Mouse (Mus musculus) brown adipose tissue, adult 24 weeks (tissue): ENCODE measurements around the gene Farsa. TPM values are rescaled to one million over a fixed set of nuclear protein-coding genes. Genes with fewer than 3 reads are reported as not detected.
"Not testable (repeated sequence)": the region's sequence is repeated elsewhere in the genome, so short reads cannot be mapped to it uniquely, and the experiment has no call there.

ENCODE experiments used
- H3K27ac ChIP-seq: fragments of 200-500 bp; replicated peaks from 2 replicates; pipeline ENCODE4 v1.5.1; 2012; ENCODE audit warnings: low read depth, mild to moderate bottlenecking, low read length
- H3K4me1 ChIP-seq: fragments of 200-500 bp; 2 replicates; pipeline ENCODE4 v1.6.1; 2012; ENCODE audit warnings: low read length, mixed read lengths; ENCODE audit not compliant: control insufficient read depth, insufficient read depth, insufficient read length
- H3K4me3 ChIP-seq: fragments of 200-500 bp; 2 replicates; pipeline ENCODE4 v1.5.1; 2012; ENCODE audit warnings: low read depth, mild to moderate bottlenecking, low read length, moderate library complexity; ENCODE audit not compliant: insufficient read depth
- polyA plus RNA-seq: library from polyadenylated mRNA; stranded (reverse); fragments of >200 nt; gene quantifications from 2 replicates; pipeline ENCODE4 v1.2.4, GENCODE M21; 2012; ENCODE audit not compliant: missing spikeins, insufficient read depth, insufficient read length

Farsa gene
- 11.3 and 14.4 TPM in 2 replicates for polyA plus RNA-seq

- H3K4me3 ChIP-seq, result peak within 1 kb of the TSS; percentile 96
- H3K4me1 ChIP-seq, result peaks cover 2% of the 10 kb centered on the region
- H3K27ac ChIP-seq, result peak within 1 kb of the TSS; percentile 82
Observed at GRCm38 (mm10) chr8:84856864-84857441, at the start of gene Farsa. TSS of gene Farsa (plus strand) at chr8:84856989.

DNA sequence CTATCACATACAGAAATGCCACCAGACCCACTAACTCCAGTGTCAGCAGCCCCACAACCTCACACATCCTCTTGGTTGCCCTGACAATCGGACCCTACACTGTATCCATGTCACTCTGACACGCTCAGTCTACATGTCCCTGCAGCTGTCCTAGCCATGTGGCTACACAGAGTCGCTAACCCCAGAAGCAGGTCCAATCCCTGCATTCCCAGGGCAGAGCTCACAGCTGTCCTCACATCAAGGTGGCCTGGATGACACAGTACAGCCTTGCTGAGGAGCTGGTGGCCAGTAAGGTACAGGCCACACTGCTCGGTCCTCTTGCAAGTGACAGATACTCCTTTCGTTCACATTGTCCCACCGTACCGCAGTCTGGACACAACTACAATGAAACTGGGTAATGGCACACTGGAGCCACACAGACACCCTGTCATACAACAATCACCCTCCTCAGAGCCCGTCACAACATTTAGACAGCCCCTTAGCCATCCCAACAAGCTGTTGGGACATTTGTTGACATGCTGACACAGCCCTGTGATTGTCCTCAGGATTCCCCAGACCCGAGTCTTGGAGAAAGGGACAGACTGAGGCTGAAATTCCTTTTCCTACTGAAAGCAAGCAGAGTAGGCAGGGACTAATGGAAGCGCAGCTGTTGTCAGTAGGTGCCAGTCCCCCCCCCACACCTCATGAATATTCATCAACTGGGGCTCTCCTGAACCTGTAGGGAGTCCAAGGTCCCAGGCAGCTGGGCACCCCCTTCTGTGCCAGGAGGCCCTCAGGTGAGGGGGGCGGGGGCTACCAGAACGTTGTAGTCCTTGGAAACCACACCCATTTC lies 47.5 kb upstream of the Farsa start:
- Histone ChIP-seq H3K27ac (no peak overlapping the region), H3K4me3 (no peak overlapping the region), H3K4me1 (no peaks in the 10 kb centered on the region)

- H3K27ac ChIP-seq, result no peak overlapping the region
- no peaks in the 10 kb centered on the region for H3K4me1 ChIP-seq
- no peak overlapping the region for H3K4me3 ChIP-seq
Observed at GRCm38 (mm10) chr8:84809941-84810280, 46.9 kb upstream of the Farsa start.

DNA sequence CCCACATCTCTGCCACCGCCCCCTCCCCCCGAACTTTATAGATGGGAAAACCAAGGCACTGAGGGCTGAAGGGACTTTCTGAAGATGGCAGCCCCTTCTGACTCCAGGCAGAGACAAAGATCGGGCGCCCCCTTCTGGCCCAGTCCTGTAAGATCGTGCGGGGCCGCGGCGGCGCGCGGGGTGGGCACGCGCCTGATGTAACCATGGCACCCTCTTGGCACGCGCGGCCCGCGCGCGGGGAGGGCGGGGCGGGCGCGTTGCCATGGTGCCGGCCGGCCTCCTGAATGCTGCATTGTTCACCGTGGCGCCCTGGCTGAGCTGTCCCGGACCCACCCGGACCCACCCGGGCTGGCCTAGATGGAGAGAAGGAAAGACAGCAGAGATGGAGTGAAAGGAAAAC lies 45.9 kb upstream of the Farsa start:
- H3K4me1 ChIP-seq, result 0 out of 2 replicates have a peak, but pooled peaks cover 3% of the 10 kb centered on the region
- no peak overlapping the region for H3K27ac ChIP-seq
- peak overlapping the region; percentile 24; the same call in 1 of the 2 replicates for H3K4me3 ChIP-seq

- H3K27ac ChIP-seq, result no peak overlapping the region
- H3K4me3 ChIP-seq, result no peak overlapping the region
- 0 out of 2 replicates have a peak, but pooled peaks cover 3% of the 10 kb centered on the region for H3K4me1 ChIP-seq
Observed at GRCm38 (mm10) chr8:84811303-84811702, 45.5 kb upstream of the Farsa start.

- H3K27ac ChIP-seq, result no peak overlapping the region
- H3K4me3 ChIP-seq, result no peak overlapping the region
- 0 out of 2 replicates have a peak, but pooled peaks cover 3% of the 10 kb centered on the region for H3K4me1 ChIP-seq
Observed at GRCm38 (mm10) chr8:84813059-84813458, 43.7 kb upstream of the Farsa start.

DNA sequence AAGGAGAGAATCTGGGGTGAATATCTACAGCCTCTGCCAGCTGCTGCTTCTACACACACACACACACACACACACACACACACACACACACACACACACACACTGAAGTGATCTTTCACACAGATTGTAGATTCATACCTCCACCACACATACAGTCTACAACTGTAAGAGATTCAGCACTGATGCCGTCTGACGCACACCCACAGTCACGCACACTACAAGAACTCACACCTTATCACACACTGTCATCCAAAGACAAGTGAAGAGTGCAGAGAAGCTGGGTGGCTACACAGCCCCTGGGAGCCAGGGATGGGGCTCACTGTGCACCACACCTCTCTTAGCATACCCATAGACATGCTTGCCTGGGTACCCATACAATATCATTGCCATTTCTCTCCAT lies 43.0 kb upstream of the Farsa start:
- no peak overlapping the region for H3K4me3 ChIP-seq
- H3K27ac ChIP-seq, result no peak overlapping the region
- 0 out of 2 replicates have a peak, but pooled peaks cover 3% of the 10 kb centered on the region for H3K4me1 ChIP-seq

GRCm38 (mm10) chr8:84814240-84814554 lies 42.6 kb upstream of the Farsa start:
- Histone ChIP-seq H3K27ac (no peak overlapping the region), H3K4me3 (no peak overlapping the region)

GRCm38 (mm10) chr8:84814555-84815441 lies 42.0 kb upstream of the Farsa start:
- H3K27ac ChIP-seq, result no peak overlapping the region
- 0 out of 2 replicates have a peak, but pooled peaks cover 3% of the 10 kb centered on the region for H3K4me1 ChIP-seq
- no peak overlapping the region for H3K4me3 ChIP-seq

More at GRCm38 (mm10) chr8:84814240-84814554, 42.6 kb upstream of the Farsa start:
- H3K4me1 ChIP-seq, result 0 out of 2 replicates have a peak, but pooled peaks cover 3% of the 10 kb centered on the region

- Histone ChIP-seq H3K4me3 (no peak overlapping the region), H3K27ac (no peak overlapping the region), H3K4me1 (0 out of 2 replicates have a peak, but pooled peaks cover 3% of the 10 kb centered on the region)
Observed at GRCm38 (mm10) chr8:84815547-84815946, 41.2 kb upstream of the Farsa start.

- H3K27ac ChIP-seq, result no peak overlapping the region
- no peak overlapping the region for H3K4me3 ChIP-seq
- H3K4me1 ChIP-seq, result 0 out of 2 replicates have a peak, but pooled peaks cover 3% of the 10 kb centered on the region
Observed at GRCm38 (mm10) chr8:84816117-84816516, 40.7 kb upstream of the Farsa start.

DNA sequence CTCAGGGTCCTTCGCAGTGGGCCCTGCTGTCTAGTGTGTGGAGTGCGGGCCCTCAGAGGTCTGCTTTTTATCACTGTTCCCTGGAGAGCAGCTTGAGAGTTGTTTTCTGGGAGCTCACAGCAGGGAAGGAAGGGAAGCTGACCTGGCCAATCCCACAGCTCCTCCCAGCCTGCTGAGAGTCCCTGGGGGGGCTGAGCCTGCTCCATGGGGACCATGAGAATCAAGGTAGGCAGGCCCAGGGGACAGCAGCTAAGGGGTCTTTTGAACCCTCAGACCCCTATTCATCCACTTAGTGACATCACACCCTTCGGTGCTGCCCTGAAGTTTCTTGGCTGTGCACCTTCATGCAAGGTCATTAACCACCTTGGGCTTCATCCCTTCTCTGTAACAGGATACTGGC lies 34.1 kb upstream of the Farsa start, which contains the start of gene Dand5:
Gene Dand5 (minus strand): TSS at position 101 of the 400 bp plus-strand sequence.
- H3K27ac ChIP-seq, result no peak within 1 kb of the TSS
- no peak within 1 kb of the TSS for H3K4me3 ChIP-seq
- no peaks in the 10 kb centered on the region for H3K4me1 ChIP-seq

- Histone ChIP-seq H3K4me3 (no peak overlapping the region), H3K4me1 (no peaks in the 10 kb centered on the region), H3K27ac (no peak overlapping the region)
Observed at GRCm38 (mm10) chr8:84823653-84824052, 33.1 kb upstream of the Farsa start.

DNA sequence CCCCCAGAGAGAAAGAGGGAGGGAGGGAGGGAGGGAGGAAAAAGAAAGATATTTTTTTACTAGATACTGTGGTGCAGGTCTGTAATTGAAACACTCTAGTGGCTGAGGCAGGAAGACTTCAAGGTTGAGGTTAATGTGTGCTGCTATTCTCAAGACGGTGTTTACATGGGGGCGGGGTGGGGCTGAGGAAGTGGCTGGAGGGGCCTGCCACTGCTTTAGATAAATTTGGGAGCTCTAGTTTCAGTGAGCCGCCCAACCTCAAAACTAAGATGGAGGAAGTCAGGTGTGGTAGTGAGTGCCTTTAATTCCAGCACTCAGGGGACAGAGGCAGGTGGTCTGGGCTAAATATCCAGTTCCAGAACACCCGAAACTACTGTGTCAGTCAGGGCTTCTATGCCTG lies 31.2 kb upstream of the Farsa start:
- Histone ChIP-seq H3K27ac (no peak overlapping the region), H3K4me1 (no peaks in the 10 kb centered on the region), H3K4me3 (no peak overlapping the region)

DNA sequence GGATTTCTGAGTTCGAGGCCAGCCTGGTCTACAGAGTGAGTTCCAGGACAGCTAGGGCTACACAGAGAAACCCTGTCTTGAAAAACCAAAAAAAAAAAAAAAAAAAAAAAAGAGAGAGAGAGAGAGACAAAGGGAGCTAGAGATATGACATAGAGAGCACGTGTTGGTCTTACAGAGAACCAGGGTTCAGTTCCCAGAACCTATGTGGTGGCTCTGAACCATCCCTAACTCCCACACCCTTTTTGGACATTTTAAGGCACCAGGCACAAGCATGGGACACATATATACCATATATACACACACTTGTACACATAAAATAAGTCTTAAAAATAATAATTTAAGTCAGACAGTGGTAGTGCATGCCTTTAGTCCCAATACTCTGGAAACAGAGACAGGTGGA lies 30.3 kb upstream of the Farsa start:
- not testable (repeated sequence) for H3K27ac ChIP-seq, H3K4me3 ChIP-seq, H3K4me1 ChIP-seq
